Mouse (Mus musculus) B cell, adult (primary cell): ENCODE data around the gene Isoc2a. TPM values are rescaled to one million over a fixed set of nuclear protein-coding genes. Genes with fewer than 3 reads are reported as not detected.

Source experiments
- total RNA-seq: library from RNA; stranded (reverse); gene quantifications from 4 replicates; pipeline ENCODE4 v1.2.4, GENCODE M21; 2023; ENCODE audit not compliant: inconsistent age

Gene Isoc2a
- total RNA-seq = 10.5 to 13.7 TPM (median 12.2 TPM) in 4 replicates

DNA sequence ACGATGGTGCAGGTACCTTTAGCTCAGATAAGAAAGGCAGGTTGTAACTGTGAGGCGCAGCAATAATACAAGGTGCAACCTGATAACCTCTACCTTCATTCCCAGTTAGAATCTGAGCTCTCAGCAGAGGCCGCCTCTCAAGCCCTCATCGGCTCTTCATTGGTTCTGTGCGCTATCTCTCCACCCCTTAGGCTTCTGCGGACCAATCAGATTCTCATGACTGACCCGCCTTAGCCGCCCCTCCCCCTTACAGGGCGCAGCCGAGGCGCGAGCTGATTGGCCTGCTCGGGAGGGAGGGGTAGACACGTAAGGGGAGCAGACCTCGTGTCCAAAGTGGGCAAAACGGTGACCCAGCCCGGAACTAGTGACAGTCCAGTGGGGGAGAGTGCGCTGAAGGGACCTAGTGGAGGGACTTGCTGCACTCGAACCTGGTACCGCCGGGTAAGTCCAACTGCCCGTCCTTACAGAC, at the start of gene Isoc2a:
Isoc2a (plus strand) TSS at position 401 of the 469 bp plus-strand sequence.

DNA sequence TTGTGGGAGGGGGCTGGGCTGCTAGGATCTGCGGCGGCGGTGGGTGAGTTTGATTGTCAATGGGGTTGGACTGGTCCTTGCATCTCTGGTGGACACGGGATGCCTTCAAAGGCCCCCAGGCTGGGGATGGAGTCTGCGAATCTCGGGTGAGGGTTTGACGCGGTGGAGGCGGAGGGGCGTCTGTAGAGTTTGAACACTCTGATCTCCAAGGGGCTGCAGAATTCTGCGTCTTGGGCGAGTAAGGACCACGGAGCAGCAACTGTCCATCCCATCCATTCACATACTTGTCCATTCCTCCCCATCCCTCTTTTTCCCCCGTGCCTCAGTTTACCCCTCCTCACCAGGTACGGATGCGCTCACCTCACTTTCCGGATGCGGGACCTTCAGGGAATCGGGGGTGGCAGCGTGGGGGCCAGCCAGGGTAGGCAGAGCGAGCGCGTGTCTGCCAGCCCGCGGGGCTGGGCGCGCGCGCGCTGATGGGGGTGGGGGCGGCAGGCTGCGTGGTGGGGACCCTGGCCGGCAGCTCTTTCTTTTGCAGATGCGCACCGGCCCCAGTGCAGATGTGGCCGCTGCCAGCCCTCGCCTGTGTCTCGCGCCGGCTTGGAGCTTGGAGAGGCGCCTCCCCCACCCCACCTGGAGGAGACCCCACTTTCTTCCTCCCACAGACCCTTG, 32.6 kb upstream of the Isoc2a start, which contains the start of gene Shisa7:
Shisa7 (minus strand) TSS at position 452 of the 672 bp plus-strand sequence.

DNA sequence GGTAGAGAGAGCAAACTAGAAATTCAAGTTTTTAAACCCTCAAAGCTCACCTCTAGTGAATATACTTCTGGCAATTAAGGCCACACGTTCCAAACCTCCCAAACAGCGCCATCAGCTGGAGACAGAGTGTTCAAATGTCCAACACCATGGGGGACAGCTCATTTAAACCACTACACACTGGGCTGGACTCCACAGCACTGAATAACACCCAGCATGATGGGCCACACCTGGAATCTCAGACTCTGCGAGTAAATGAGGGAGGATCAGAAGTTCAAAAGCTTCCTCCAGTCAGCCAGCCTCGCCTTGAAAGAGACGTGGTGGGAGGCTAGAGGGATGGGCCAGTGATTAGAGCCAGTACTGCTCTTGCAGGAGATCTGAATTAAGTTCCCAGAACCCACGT, 6.8 kb upstream of the Isoc2a start, which contains the start of gene Isoc2b:
Isoc2b (minus strand) TSS at position 126 of the 400 bp plus-strand sequence.

DNA sequence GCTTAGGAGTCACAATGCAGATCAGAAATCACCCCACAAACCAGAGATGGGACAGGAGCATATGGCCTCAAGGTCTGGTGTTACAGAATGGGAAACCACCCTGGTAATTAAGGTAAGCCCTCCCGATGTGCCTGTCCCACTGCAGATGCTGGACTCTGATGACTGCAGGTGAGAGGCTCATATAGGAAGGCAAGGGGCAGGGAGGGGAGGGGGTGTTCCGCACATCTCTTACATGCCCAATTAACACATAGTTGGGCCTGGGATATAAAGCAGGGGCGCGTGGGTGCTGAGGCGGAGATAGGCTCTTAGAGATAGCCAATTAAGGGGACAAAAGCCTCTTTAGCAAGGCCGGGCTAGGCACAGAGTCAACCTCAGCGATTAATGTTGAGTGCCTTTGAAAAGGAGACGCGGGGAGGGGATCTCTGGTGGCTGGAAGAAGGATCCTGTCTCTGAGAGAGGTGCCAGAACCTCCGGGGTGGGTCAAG, 29.6 kb downstream of the Isoc2a start, which contains the start of gene Gm36210:
Gm36210 (minus strand) TSS at position 51 of the 485 bp plus-strand sequence.

DNA sequence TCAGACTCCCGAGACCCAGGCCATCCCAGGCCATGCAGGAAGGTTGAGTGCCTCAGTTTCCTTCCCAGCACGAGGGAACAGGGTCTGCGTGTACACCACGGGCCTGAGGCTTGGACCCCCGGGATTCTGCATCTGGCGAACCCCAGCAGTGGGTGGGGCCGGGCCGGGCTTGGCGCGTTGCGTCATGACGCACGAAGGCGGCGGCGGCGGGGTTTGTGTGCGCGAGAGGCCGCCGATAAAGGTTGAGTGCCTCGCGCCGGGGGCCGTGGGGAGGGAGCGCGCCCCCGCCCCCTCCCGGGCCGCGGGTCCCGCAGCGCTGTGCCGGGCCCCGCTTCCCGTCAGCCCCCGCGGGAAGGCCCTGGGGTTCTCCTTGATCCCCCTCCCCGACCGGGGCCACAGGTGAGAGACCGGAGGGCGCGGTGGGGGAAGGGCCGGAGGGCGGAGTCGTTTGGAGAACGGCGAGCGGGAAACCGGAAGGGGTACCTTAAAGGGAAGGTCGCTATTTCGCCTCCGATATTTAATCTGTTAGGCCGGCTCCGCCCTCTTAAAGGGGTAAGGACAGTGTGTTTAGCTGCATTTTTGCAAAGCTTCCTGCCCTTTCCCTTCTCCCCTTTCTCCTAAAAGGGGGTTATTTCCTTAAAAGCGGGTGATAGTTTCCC, 38.2 kb downstream of the Isoc2a start, which contains the start of gene Zfp628:
Zfp628 (plus strand) TSS at position 211 of the 659 bp plus-strand sequence.

DNA sequence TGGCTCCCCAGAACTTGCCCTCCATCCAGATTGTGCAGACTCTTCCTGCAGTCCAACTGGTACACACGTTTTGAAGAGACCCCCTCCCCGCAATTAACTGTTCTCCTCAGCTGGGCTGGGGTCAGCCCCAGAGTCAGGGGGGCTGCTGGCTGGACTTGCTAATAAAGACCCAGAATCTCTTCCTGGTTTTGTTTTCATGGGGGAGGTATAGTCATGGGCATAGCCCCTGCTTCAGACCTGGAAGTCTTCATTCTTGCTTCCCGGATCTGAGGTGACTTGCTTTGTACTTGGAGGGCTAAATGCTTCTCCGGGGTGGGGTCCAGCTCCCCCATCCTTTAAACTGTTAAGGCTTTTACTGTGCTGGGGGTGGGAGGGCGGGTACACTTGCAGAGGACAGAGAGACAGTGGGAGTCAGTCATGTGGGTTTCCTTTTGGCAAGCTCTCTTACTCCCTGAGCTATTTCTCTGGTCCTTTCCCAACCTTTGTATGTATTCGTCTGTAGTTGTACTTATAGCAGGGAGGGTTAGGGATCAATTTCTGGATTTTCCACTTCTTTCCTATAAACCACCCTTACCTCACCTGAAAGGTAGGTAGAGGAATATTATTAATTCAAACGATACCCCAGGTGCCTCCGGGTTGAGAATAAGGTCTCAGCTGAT, 45.0 kb downstream of the Isoc2a start, which contains the start of gene Nat14:
Nat14 (plus strand) TSS at position 205 of the 659 bp plus-strand sequence.

DNA sequence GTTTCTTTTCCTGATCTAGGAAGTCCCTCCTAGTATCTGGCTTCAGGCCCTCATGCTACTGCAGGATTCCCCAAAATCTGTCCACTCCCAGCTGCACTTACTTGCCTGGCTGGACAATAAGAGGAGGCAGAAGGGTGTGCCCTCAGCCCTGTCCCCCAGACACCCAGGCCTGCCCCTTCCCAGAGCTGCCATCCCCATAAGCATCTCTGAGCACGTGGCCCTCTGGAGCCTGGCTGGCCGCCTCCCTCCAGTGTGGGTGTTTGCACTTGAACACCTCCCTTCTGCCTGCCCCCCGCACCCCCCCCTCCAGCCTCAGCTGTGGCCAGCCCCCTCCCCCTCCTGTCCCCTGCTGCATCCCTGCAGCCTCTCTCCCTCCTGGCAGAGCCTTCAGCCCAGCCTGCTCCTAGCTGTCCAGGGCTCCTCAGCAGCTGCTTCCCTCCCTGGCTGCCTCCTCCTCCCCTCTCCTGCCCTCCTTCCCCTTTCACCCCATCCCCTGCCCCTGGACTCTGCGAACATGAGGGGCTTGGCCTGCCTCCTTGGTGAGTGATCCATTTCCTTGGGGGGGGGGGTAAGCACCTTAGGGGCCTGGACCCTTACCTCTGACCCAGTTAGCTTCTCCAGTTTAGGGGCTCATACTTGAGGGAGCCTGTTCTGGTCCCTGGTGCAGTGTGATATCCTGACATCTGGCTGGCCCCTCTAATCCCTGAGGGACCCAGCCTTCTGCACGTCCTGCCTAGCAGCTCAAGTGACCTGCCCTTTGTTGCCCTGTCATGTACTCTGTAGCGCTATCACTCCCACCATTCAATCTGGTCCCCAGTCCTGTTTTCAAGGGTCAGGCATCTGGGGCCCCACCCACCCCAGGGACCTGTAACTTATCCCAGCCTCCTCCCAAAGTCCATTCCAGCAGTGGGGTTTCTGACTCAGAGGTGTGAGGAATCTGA, 48.8 kb downstream of the Isoc2a start, which contains the start of gene Ssc5d:
Ssc5d (plus strand) TSS at position 345 of the 941 bp plus-strand sequence.

Other genes with a start within 250 kb of the Isoc2a start
- gene Tmem86b, start 245.7 kb upstream of the Isoc2a start, total RNA-seq = 46.4 to 54.9 TPM (median 50.2 TPM) in 4 replicates
- 242 to 260 TPM (median 251 TPM) in 4 replicates for gene Ppp6r1, start 218.1 kb upstream of the Isoc2a start, total RNA-seq
- 74.3 to 78.0 TPM (median 75.7 TPM) in 4 replicates for gene Hspbp1, start 192.1 kb upstream of the Isoc2a start, total RNA-seq
- not detected in 4 replicates for gene Brsk1, start 186.5 kb upstream of the Isoc2a start, total RNA-seq
- gene Tmem150b, start 151.9 kb upstream of the Isoc2a start, total RNA-seq = 2.0 to 4.0 TPM (median 3.1 TPM) in 4 replicates
- 88.8 to 99.7 TPM (median 92.1 TPM) in 4 replicates for gene Kmt5c, start 137.0 kb upstream of the Isoc2a start, total RNA-seq
- gene Cox6b2, start 124.1 kb upstream of the Isoc2a start, total RNA-seq = 2.3 to 5.0 TPM (median 4.1 TPM) in 4 replicates
- gene Fam71e2, start 105.9 kb upstream of the Isoc2a start, total RNA-seq = not detected in 4 replicates
- not detected in 4 replicates for gene Il11, start 94.3 kb upstream of the Isoc2a start, total RNA-seq
- gene Tmem190, start 94.2 kb upstream of the Isoc2a start, total RNA-seq = not detected in 4 replicates
- gene Tmem238, start 87.5 kb upstream of the Isoc2a start, total RNA-seq = 2.0 to 2.9 TPM (median 2.4 TPM) in 4 replicates
- 1,659 to 1,852 TPM (median 1,727 TPM) in 4 replicates for gene Rpl28, start 84.3 kb upstream of the Isoc2a start, total RNA-seq
- gene Ube2s, start 64.6 kb upstream of the Isoc2a start, total RNA-seq = 137 to 170 TPM (median 148 TPM) in 4 replicates
- gene Shisa7, start 32.5 kb upstream of the Isoc2a start, total RNA-seq = 0.39 to 1.9 TPM (median 0.72 TPM) in 4 replicates
- 6.1 to 12.0 TPM (median 7.0 TPM) in 4 replicates for gene Isoc2b, start 6.9 kb upstream of the Isoc2a start, total RNA-seq
- gene Gm36210, start 29.4 kb downstream of the Isoc2a start, total RNA-seq = not detected in 4 replicates
- gene Zfp628, start 38.1 kb downstream of the Isoc2a start, total RNA-seq = 36.5 to 39.0 TPM (median 38.7 TPM) in 4 replicates
- gene Nat14, start 44.9 kb downstream of the Isoc2a start, total RNA-seq = 8.3 to 9.7 TPM (median 9.1 TPM) in 4 replicates
- gene Ssc5d, start 48.6 kb downstream of the Isoc2a start, total RNA-seq = 0.19 to 0.39 TPM (median 0.34 TPM) in 4 replicates
- gene Sbk2, start 87.3 kb downstream of the Isoc2a start, total RNA-seq = 0.35 to 1.0 TPM in 2 of 4 replicates, not detected in the others
- 0.29 TPM in 1 of 4 replicates, not detected in the others for gene Sbk3, start 94.0 kb downstream of the Isoc2a start, total RNA-seq
- gene Zfp579, start 119.0 kb downstream of the Isoc2a start, total RNA-seq = 11.6 to 24.7 TPM (median 17.1 TPM) in 4 replicates
- gene Zfp524, start 137.3 kb downstream of the Isoc2a start, total RNA-seq = 8.6 to 10.0 TPM (median 9.5 TPM) in 4 replicates
- 54.1 to 62.6 TPM (median 56.9 TPM) in 4 replicates for gene Fiz1, start 137.5 kb downstream of the Isoc2a start, total RNA-seq
- gene Gm44973, start 138.3 kb downstream of the Isoc2a start, total RNA-seq = not detected in 4 replicates
- 42.2 to 48.1 TPM (median 47.2 TPM) in 4 replicates for gene Zfp865, start 143.2 kb downstream of the Isoc2a start, total RNA-seq
- not detected in 4 replicates for gene Ccdc106, start 143.4 kb downstream of the Isoc2a start, total RNA-seq
- gene 4632433K11Rik, start 157.0 kb downstream of the Isoc2a start, total RNA-seq = not detected in 4 replicates
- 6.6 to 10.3 TPM (median 8.7 TPM) in 4 replicates for gene Zfp784, start 161.3 kb downstream of the Isoc2a start, total RNA-seq
- 1.9 to 4.5 TPM (median 3.5 TPM) in 4 replicates for gene Zfp580, start 174.4 kb downstream of the Isoc2a start, total RNA-seq
- gene U2af2, start 185.0 kb downstream of the Isoc2a start, total RNA-seq = 502 to 531 TPM (median 512 TPM) in 4 replicates
- gene Epn1, start 203.1 kb downstream of the Isoc2a start, total RNA-seq = 203 to 221 TPM (median 219 TPM) in 4 replicates
- not detected in 4 replicates for gene Rfpl4, start 239.8 kb downstream of the Isoc2a start, total RNA-seq
- gene Rasl2-9, start 248.8 kb downstream of the Isoc2a start, total RNA-seq = 0.51 to 1.2 TPM (median 1.0 TPM) in 3 of 4 replicates, not detected in the other